In the genomic region with DNA sequence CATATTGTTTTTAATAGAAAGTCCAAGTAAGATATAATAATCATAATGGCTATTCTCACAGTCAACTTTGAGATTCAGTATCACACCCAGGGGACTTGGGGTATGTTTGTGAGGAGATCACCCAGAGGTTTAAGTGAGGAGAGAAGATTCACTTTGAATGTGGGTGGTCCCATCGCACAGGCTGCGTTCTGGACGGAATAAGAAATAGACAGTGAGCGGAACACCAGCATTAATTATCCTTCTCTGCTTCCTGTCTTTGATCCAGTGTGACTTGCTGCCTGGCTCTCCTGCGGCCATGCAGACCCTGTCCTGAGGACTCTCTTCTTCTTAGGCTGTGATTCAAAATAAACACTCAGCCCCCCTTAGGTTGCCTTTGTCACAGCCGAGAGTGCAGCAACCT, we compare ENCODE assay signal across 21 mouse cellular contexts.
DNase-seq lines count a peak whose midpoint lies in the region; ATAC-seq and TF ChIP-seq lines count a peak whose summit lies in the region.
"Had no signal": no experiment of that assay in that cellular context is flagged by ENCODE, and none has a peak within 500 bp of the region (broad histone marks: within the 10 kb centered on the region; RNA-seq: fewer than 3 reads in every experiment).

No protein-coding gene starts in this region.

- no peak overlapping the region for H3K9ac ChIP-seq in kidney, postnatal 0 days (ENCODE audit: low read depth, low read length)
- no peak overlapping the region for H3K9ac ChIP-seq in lung, embryonic 14.5 days
- no peak overlapping the region for H3K9ac ChIP-seq in lung, postnatal 0 days (replicated peaks; ENCODE audit: low read depth)
- H3K9ac ChIP-seq in midbrain, embryonic 11.5 days (ENCODE audit: low read length): no peak overlapping the region
- H3K9ac ChIP-seq in midbrain, embryonic 13.5 days (replicated peaks): no peak overlapping the region

- no peak for TF ChIP-seq POLR2A in kidney, adult 2 months (IDR thresholded peaks at IDR 0.05; ENCODE audit: low read depth, low read length)

- H3K9me3 ChIP-seq in kidney, postnatal 0 days (replicated peaks; ENCODE audit: low read length): no peaks in the 10 kb centered on the region
- no peaks in the 10 kb centered on the region for H3K9me3 ChIP-seq in lung, embryonic 14.5 days (ENCODE audit: low read depth, low read length)
- H3K9me3 ChIP-seq in lung, postnatal 0 days (ENCODE audit: low read length): no peaks in the 10 kb centered on the region
- no peaks in the 10 kb centered on the region for H3K9me3 ChIP-seq in midbrain, embryonic 11.5 days (ENCODE audit: control insufficient read depth, low read length)
- no peaks in the 10 kb centered on the region for H3K9me3 ChIP-seq in midbrain, embryonic 13.5 days

- no peak overlapping the region for H3K4me3 ChIP-seq in kidney, postnatal 0 days (replicated peaks; ENCODE audit: low read depth, low read length)
- no peak overlapping the region for H3K4me3 ChIP-seq in kidney, adult 2 months (ENCODE audit: insufficient read depth, low read depth, low read length)
- no peak overlapping the region for H3K4me3 ChIP-seq in lung, embryonic 14.5 days (ENCODE audit: low read depth, low read length)
- H3K4me3 ChIP-seq in lung, postnatal 0 days (ENCODE audit: low read depth, low read length): no peak overlapping the region
- H3K4me3 ChIP-seq in midbrain, embryonic 11.5 days (ENCODE audit: low read depth, low read length): no peak overlapping the region
- no peak overlapping the region for H3K4me3 ChIP-seq in midbrain, embryonic 13.5 days (replicated peaks)

- peak; percentile 23 for DNase-seq in kidney, postnatal 0 days (ENCODE audit: low spot score)
- no peak for DNase-seq in kidney, adult 2 months
- peak; percentile 54 for DNase-seq in lung, embryonic 14.5 days
- no peak for DNase-seq in lung, postnatal 0 days (ENCODE audit: low spot score)
- peak; percentile 73 for DNase-seq in midbrain, embryonic 11.5 days (ENCODE audit: low spot score, missing footprints)
- DNase-seq: adrenal gland, adult 2 months; adrenal gland, adult 8-10 months; adrenal gland, postnatal 10 days; adrenal gland, postnatal 14 days; adrenal gland, postnatal 25 days; adrenal gland, postnatal 36 days; B cell, adult 2 months; cerebellum, adult 11 months; cerebellum, adult 11-12 months; cerebellum, adult 18-20 months had no signal

- no peaks in the 10 kb centered on the region for H3K4me1 ChIP-seq in kidney, postnatal 0 days (replicated peaks; ENCODE audit: insufficient read depth, low read length)
- H3K4me1 ChIP-seq in kidney, adult 2 months (ENCODE audit: control insufficient read depth, insufficient read depth, low read length): no peaks in the 10 kb centered on the region
- H3K4me1 ChIP-seq in lung, embryonic 14.5 days (ENCODE audit: insufficient read depth): 0 out of 2 replicates have a peak, but pooled peaks cover 7% of the 10 kb centered on the region
- no peaks in the 10 kb centered on the region for H3K4me1 ChIP-seq in lung, postnatal 0 days (ENCODE audit: insufficient read depth, low read depth, low read length)
- 0 out of 2 replicates have a peak, but pooled peaks cover 3% of the 10 kb centered on the region for H3K4me1 ChIP-seq in midbrain, embryonic 11.5 days (ENCODE audit: control insufficient read depth, insufficient read depth, low read length)
- 0 out of 2 replicates have a peak, but pooled peaks cover 3% of the 10 kb centered on the region for H3K4me1 ChIP-seq in midbrain, embryonic 13.5 days (replicated peaks)

- H3K27ac ChIP-seq in kidney, postnatal 0 days: no peak overlapping the region
- no peak overlapping the region for H3K27ac ChIP-seq in kidney, adult 2 months (ENCODE audit: insufficient read depth, low read depth, low read length)
- H3K27ac ChIP-seq in lung, embryonic 14.5 days (ENCODE audit: low read depth): no peak overlapping the region
- H3K27ac ChIP-seq in lung, postnatal 0 days (ENCODE audit: low read length): no peak overlapping the region
- no peak overlapping the region; the same call in 1 of the 2 replicates for H3K27ac ChIP-seq in midbrain, embryonic 11.5 days (ENCODE audit: low read depth, low read length)
- H3K27ac ChIP-seq in midbrain, embryonic 13.5 days: no peak overlapping the region

- ATAC-seq in kidney, postnatal 0 days (replicated peaks; ENCODE audit: low FRiP score, low read depth): no peak
- ATAC-seq in lung, embryonic 14.5 days (ENCODE audit: insufficient read depth): no peak
- ATAC-seq in lung, postnatal 0 days: no peak
- no peak for ATAC-seq in midbrain, embryonic 11.5 days (ENCODE audit: low FRiP score)
- ATAC-seq in midbrain, embryonic 13.5 days: no peak
- ATAC-seq: activated CD4-positive, CD25-positive, alpha-beta regulatory T cell, adult 4 months; CD4-positive, CD25-positive, alpha-beta regulatory T cell, adult 4 months; Patski had no signal

- TF ChIP-seq EP300 in lung, postnatal 0 days (IDR thresholded peaks at IDR 0.05): no peak

- TF ChIP-seq CTCF in kidney, postnatal 0 days (IDR thresholded peaks at IDR 0.05; ENCODE audit: low read depth): no peak
- TF ChIP-seq CTCF in kidney, adult 2 months (conservative IDR thresholded peaks at IDR 0.05; ENCODE audit: insufficient read depth, insufficient read length, low read depth, low read length): no peak
- TF ChIP-seq CTCF in lung, embryonic 14.5 days (IDR thresholded peaks at IDR 0.05; ENCODE audit: low read depth): no peak
- TF ChIP-seq CTCF in lung, postnatal 0 days (IDR thresholded peaks at IDR 0.05): no peak

- no peaks in the 10 kb centered on the region for H3K36me3 ChIP-seq in kidney, postnatal 0 days (ENCODE audit: insufficient read depth, low read length)
- no peaks in the 10 kb centered on the region for H3K36me3 ChIP-seq in kidney, adult 2 months (ENCODE audit: control insufficient read depth, insufficient read depth, low read length)
- no peaks in the 10 kb centered on the region for H3K36me3 ChIP-seq in lung, embryonic 14.5 days (ENCODE audit: insufficient read depth)
- H3K36me3 ChIP-seq in lung, postnatal 0 days (ENCODE audit: insufficient read depth, low read length): no peaks in the 10 kb centered on the region
- H3K36me3 ChIP-seq in midbrain, embryonic 11.5 days (ENCODE audit: control insufficient read depth, insufficient read depth, low read length): no peaks in the 10 kb centered on the region
- no peaks in the 10 kb centered on the region for H3K36me3 ChIP-seq in midbrain, embryonic 13.5 days
- H3K36me3 ChIP-seq: G1E had no signal

- WGBS in kidney, postnatal 0 days: 32% methylated on average over 6 of the region's 6 CpGs
- WGBS in kidney, adult 2 months: 49% methylated on average over 6 of the region's 6 CpGs
- 24% methylated on average over 6 of the region's 6 CpGs for WGBS in lung, embryonic 14.5 days
- 34% methylated on average over 6 of the region's 6 CpGs for WGBS in lung, postnatal 0 days
- 25% methylated on average over 6 of the region's 6 CpGs for WGBS in midbrain, embryonic 11.5 days
- WGBS in midbrain, embryonic 13.5 days: 17% methylated on average over 6 of the region's 6 CpGs

- H3K27me3 ChIP-seq in kidney, postnatal 0 days (ENCODE audit: insufficient read depth, low read length): no peaks in the 10 kb centered on the region
- H3K27me3 ChIP-seq in kidney, adult 2 months (replicated peaks; ENCODE audit: control insufficient read depth, insufficient read depth, low read length): no peaks in the 10 kb centered on the region
- H3K27me3 ChIP-seq in lung, embryonic 14.5 days (ENCODE audit: insufficient read depth, low read length): no peaks in the 10 kb centered on the region
- H3K27me3 ChIP-seq in lung, postnatal 0 days (replicated peaks; ENCODE audit: insufficient read depth, low read length): no peaks in the 10 kb centered on the region
- H3K27me3 ChIP-seq in midbrain, embryonic 11.5 days (ENCODE audit: control insufficient read depth, insufficient read depth, low read length): no peaks in the 10 kb centered on the region
- no peaks in the 10 kb centered on the region for H3K27me3 ChIP-seq in midbrain, embryonic 13.5 days
- H3K27me3 ChIP-seq: CH12.LX, Patski had no signal

- H3K4me2 ChIP-seq in kidney, postnatal 0 days (ENCODE audit: low read length): no peak overlapping the region
- 0 out of 2 replicates have a peak overlapping the region, but pooled peaks have one; percentile 23 for H3K4me2 ChIP-seq in lung, embryonic 14.5 days
- no peak overlapping the region for H3K4me2 ChIP-seq in lung, postnatal 0 days (replicated peaks; ENCODE audit: low read depth, low read length)
- no peak overlapping the region for H3K4me2 ChIP-seq in midbrain, embryonic 11.5 days
- H3K4me2 ChIP-seq in midbrain, embryonic 13.5 days (replicated peaks): no peak overlapping the region

Comparison
In these comparisons a context has a peak if more than half of its experiments do, and no peak if none do; other contexts are left out.
1. DNase-seq: peak in kidney, postnatal 0 days (single experiment), lung, embryonic 14.5 days (single experiment) and midbrain, embryonic 11.5 days (single experiment); none in kidney, adult 2 months (single experiment) and lung, postnatal 0 days (single experiment).